Mouse (Mus musculus): ENCODE results near the gene Iah1.

Iah1 gene

DNA sequence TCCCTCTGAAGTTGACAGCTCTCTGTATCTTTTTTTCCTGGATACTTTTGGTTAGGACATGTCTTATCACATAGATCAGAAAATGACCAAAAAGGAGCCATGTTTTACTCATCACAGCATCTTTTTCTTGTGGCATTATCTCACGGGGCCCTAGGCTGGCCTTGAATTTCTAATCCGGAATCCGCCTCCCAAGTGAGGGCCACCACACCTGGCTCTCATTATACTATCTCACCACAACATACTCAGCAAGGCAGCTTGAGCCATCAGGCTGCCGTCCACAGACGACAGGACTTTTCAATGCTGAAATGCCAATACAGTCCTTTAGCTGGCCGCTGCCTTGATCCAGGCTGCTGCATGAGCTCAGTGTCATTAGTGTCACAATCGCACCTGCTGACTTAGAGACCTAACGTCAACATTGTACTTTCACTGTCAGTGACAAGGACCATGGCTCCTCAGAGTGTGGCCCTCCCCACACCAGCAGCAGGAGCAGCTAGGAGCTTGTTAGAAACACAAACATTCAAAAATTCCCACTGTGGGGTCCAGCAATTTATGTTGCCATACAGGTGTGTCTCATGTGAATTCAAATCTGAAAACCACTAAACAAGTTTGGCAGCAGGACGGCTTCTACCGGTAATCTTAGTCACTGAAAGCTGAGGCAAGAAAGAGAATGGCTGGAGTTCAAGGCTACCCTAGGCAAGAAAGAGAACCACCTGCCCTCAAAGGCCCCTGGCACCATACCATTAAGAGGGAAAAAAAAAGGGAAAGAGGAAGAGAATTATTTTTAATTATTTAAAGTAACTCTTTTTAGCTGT lies 48.6 kb downstream of the Iah1 start:
- no peak for DNase-seq (ENCODE audit: low read depth, low spot score)

DNA sequence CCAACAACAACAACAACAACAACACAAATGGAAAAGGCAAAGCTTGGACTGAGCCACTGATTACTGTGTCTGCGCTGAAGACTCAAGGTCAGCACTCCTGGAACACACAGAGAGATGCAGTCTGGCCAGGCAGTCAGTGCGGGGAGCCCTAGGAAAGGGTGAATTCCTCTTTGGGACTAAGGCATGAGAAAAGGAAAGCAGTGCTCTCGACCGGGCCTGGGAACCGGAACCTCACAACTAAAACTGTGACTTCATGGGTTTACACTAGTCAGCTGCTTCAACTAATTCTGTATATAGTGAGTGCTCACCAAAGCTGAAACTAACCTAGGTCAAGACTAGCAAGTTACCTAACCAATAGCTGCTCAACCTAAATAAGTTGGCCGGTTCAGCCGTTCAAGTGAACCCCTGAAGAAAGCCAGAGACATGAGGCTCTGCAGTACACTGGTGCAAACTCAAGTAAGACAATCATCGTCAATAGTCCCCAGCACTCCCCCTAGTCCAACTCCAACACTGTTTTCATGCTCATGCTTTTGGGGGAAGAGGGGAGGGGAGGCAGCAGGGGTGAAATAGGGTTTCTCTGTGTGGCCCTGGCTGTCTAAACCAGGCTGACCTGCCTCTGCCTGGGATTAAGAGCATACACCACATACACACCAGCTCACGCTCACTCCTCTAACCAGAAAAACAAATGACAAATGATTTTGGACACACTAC lies 52.3 kb downstream of the Iah1 start:
- no peak for DNase-seq (ENCODE audit: low read depth, low spot score)

DNA sequence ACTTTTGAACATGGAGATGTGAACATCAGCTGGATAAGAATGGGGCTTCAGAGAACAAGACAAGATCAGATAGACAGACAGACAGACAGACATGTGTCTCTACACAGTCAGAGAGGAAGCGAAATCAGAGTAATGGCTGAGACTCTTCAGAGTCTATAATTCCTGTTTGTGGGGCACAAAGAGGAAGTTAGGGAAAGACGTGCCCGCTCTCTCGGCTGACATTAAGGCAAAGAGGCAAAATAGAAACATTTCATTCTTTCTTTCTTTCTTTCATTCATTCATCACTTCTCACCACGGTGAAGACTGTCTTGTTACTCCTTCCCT lies 52.9 kb downstream of the Iah1 start:
- no peak for DNase-seq (ENCODE audit: low read depth, low spot score)

DNA sequence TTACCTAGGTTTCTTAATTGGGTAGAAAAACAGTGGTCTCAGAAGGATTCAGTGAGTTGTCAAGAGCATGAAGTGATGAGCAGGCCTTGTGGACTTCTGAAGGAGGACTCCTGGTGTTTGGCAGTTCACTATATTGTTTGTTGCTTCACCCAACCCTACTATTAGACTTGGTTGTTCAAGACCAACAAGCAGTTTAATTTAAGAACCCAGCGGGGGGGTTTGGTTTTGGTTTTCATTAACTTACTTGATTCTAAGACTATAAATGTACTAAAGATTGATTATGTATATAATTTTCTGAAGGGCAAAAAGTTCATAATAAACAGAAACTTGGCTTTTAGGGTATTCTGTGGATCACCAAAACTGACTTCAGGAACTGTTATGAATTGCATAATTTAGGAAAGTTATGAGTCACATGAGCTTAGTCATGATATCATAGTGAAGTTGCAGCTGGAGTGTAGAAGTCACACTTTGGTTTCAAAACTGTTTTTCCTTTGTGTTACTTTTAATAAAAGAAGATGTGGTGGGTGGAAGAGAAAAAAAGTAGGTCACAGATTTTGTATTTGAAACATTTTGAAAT lies 53.9 kb downstream of the Iah1 start:
- DNase-seq (ENCODE audit: low read depth, low spot score) = no peak

DNA sequence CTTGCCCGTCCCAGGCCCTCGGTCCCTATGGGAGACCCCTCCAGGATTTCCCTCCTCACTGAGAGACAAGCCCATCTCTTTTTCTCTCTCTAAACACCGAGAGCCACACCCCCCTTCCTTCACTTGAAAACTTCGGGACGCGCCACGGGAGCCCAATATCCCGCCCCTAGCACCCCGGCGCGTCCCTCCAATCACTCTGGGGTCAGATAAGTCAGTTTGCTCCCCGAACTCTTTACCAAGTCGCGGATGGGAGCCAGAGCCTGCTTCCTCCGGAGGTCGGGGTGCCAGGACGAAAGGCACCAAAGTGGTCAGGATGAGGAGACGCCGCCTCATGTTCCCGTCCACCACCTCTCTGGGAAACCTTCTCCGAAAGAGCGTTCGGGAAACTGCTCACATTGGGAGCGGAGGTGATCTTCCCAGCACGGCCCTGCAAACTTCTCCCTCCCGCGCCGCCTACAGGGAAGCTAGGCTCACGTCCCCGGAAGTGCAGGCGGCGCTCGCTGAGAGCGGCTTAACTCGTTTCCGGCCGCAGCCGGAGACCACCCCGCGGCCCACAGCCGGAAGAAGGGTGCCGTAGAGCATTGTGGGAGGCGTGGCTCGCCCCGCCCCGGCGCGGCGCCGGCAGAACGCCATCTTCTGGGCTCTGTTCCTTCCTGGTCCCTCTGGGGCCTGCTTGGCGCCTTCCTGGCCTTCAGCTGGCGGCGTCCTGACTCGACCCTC lies 57.1 kb downstream of the Iah1 start, which contains the start of gene Adam17:
Gene Adam17 (minus strand): TSS at position 533 of the 720 bp plus-strand sequence.
- DNase-seq (ENCODE audit: low read depth, low spot score) = peak; percentile 99
